Mouse (Mus musculus): ENCODE measurements around the gene Lsp1. TPM values are rescaled to one million over a fixed set of nuclear protein-coding genes. Genes with fewer than 3 reads are reported as not detected.

Gene Lsp1
- total and polyA plus RNA-seq, 2 experiments from 2014 or later, result 5.5 to 7.9 TPM

- ATAC-seq (no peak), DNase-seq (no peak)
- Histone ChIP-seq H3K9ac (no peak overlapping the region), H3K27ac (ENCODE audit: low read depth, low read length) (no peak overlapping the region), H3K27me3 (ENCODE audit: insufficient read depth, low read length) (no peaks in the 10 kb centered on the region), H3K36me3 (ENCODE audit: insufficient read depth) (no peaks in the 10 kb centered on the region), H3K4me3 (ENCODE audit: low read depth, low read length) (no peak overlapping the region), H3K4me2 (ENCODE audit: low read depth) (no peak overlapping the region), H3K4me1 (ENCODE audit: insufficient read depth) (no peaks in the 10 kb centered on the region), H3K9me3 (ENCODE audit: low read length) (no peaks in the 10 kb centered on the region)
- WGBS, result 58% methylated on average over 11 of the region's 11 CpGs
- peak; percentile 38 for TF ChIP-seq CTCF (IDR thresholded peaks at IDR 0.05; ENCODE audit: low read depth)
Measured at GRCm38 (mm10) chr7:142425641-142426213, 34.9 kb upstream of the Lsp1 start.

- no peaks in the 10 kb centered on the region for H3K27me3 ChIP-seq (ENCODE audit: insufficient read depth, low read length)
- H3K9ac ChIP-seq, result no peak overlapping the region
- H3K9me3 ChIP-seq (ENCODE audit: low read length), result no peaks in the 10 kb centered on the region
- H3K27ac ChIP-seq (ENCODE audit: low read depth, low read length), result no peak overlapping the region
- H3K4me3 ChIP-seq (ENCODE audit: low read depth, low read length), result no peak overlapping the region
- peak; percentile 58 for TF ChIP-seq CTCF (IDR thresholded peaks at IDR 0.05; ENCODE audit: low read depth)
- H3K4me1 ChIP-seq (ENCODE audit: insufficient read depth), result no peaks in the 10 kb centered on the region
- WGBS, result 9% methylated on average over 7 of the region's 7 CpGs
- H3K36me3 ChIP-seq (ENCODE audit: insufficient read depth), result no peaks in the 10 kb centered on the region
- DNase-seq (peak; percentile 27), ATAC-seq (peak; percentile 59; the same call in 1 of the 2 replicates)
- H3K4me2 ChIP-seq (ENCODE audit: low read depth), result no peak overlapping the region
Measured at GRCm38 (mm10) chr7:142428213-142428612, 32.4 kb upstream of the Lsp1 start.

GRCm38 (mm10) chr7:142430160-142430678, 30.4 kb upstream of the Lsp1 start:
- H3K27ac ChIP-seq (ENCODE audit: low read depth, low read length), result no peak overlapping the region

GRCm38 (mm10) chr7:142431106-142431505, 29.5 kb upstream of the Lsp1 start:
- Histone ChIP-seq H3K27ac (ENCODE audit: low read depth, low read length) (no peak overlapping the region), H3K4me1 (ENCODE audit: insufficient read depth) (no peaks in the 10 kb centered on the region), H3K4me3 (ENCODE audit: low read depth, low read length) (no peak overlapping the region), H3K4me2 (ENCODE audit: low read depth) (no peak overlapping the region), H3K36me3 (ENCODE audit: insufficient read depth) (no peaks in the 10 kb centered on the region), H3K9ac (no peak overlapping the region), H3K9me3 (ENCODE audit: low read length) (no peaks in the 10 kb centered on the region), H3K27me3 (ENCODE audit: insufficient read depth, low read length) (no peaks in the 10 kb centered on the region)
- 86% methylated on average over 14 of the region's 14 CpGs for WGBS
- no peak for TF ChIP-seq CTCF (IDR thresholded peaks at IDR 0.05; ENCODE audit: low read depth)
- ATAC-seq (no peak), DNase-seq (no peak)

More at GRCm38 (mm10) chr7:142430160-142430678, 30.4 kb upstream of the Lsp1 start:
- Histone ChIP-seq H3K36me3 (ENCODE audit: insufficient read depth) (no peaks in the 10 kb centered on the region), H3K9me3 (ENCODE audit: low read length) (no peaks in the 10 kb centered on the region), H3K4me2 (ENCODE audit: low read depth) (no peak overlapping the region), H3K27me3 (ENCODE audit: insufficient read depth, low read length) (no peaks in the 10 kb centered on the region), H3K9ac (no peak overlapping the region), H3K4me1 (ENCODE audit: insufficient read depth) (no peaks in the 10 kb centered on the region), H3K4me3 (ENCODE audit: low read depth, low read length) (no peak overlapping the region)
- WGBS, result 20% methylated on average over 12 of the region's 12 CpGs
- no peak for TF ChIP-seq CTCF (IDR thresholded peaks at IDR 0.05; ENCODE audit: low read depth)
- peak; percentile 85 for ATAC-seq
- peak; percentile 66 for DNase-seq

GRCm38 (mm10) chr7:142433623-142434022, 27.0 kb upstream of the Lsp1 start:
- no peaks in the 10 kb centered on the region for H3K9me3 ChIP-seq (ENCODE audit: low read length)
- H3K4me1 ChIP-seq (ENCODE audit: insufficient read depth), result no peaks in the 10 kb centered on the region
- 43% methylated on average over 19 of the region's 19 CpGs for WGBS
- DNase-seq (no peak), ATAC-seq (no peak)
- TF ChIP-seq CTCF (IDR thresholded peaks at IDR 0.05; ENCODE audit: low read depth), result no peak
- H3K27me3 ChIP-seq (ENCODE audit: insufficient read depth, low read length), result no peaks in the 10 kb centered on the region
- H3K36me3 ChIP-seq (ENCODE audit: insufficient read depth), result no peaks in the 10 kb centered on the region
- H3K4me3 ChIP-seq (ENCODE audit: low read depth, low read length), result no peak overlapping the region
- H3K9ac ChIP-seq, result no peak overlapping the region; the same call in 1 of the 2 replicates
- no peak overlapping the region for H3K4me2 ChIP-seq (ENCODE audit: low read depth)
- H3K27ac ChIP-seq (ENCODE audit: low read depth, low read length), result no peak overlapping the region

- Histone ChIP-seq H3K9ac (no peak within 1 kb of the TSS; the same call in 1 of the 2 replicates), H3K27me3 (ENCODE audit: insufficient read depth, low read length) (no peaks in the 10 kb centered on the region), H3K4me1 (ENCODE audit: insufficient read depth) (no peaks in the 10 kb centered on the region), H3K9me3 (ENCODE audit: low read length) (no peaks in the 10 kb centered on the region), H3K36me3 (ENCODE audit: insufficient read depth) (no peaks in the 10 kb centered on the region), H3K4me3 (ENCODE audit: low read depth, low read length) (no peak within 1 kb of the TSS), H3K4me2 (ENCODE audit: low read depth) (no peak within 1 kb of the TSS), H3K27ac (ENCODE audit: low read depth, low read length) (no peak within 1 kb of the TSS)
- 91% methylated on average over 10 of the region's 10 CpGs for WGBS
- ATAC-seq, result no peak
- DNase-seq, result no peak
- TF ChIP-seq CTCF (IDR thresholded peaks at IDR 0.05; ENCODE audit: low read depth), result no peak
Measured at GRCm38 (mm10) chr7:142434137-142434865, 26.3 kb upstream of the Lsp1 start, which contains the start of gene Syt8. TSS of gene Syt8 (plus strand) at chr7:142434850.

GRCm38 (mm10) chr7:142435524-142435923, 25.1 kb upstream of the Lsp1 start:
- no peak overlapping the region for H3K4me2 ChIP-seq (ENCODE audit: low read depth)
- H3K4me3 ChIP-seq (ENCODE audit: low read depth, low read length), result no peak overlapping the region
- ATAC-seq, result no peak; the same call in 1 of the 2 replicates
- no peaks in the 10 kb centered on the region for H3K36me3 ChIP-seq (ENCODE audit: insufficient read depth)
- H3K9ac ChIP-seq, result no peak overlapping the region
- TF ChIP-seq CTCF (IDR thresholded peaks at IDR 0.05; ENCODE audit: low read depth), result peak; percentile 76
- no peak overlapping the region for H3K27ac ChIP-seq (ENCODE audit: low read depth, low read length)
- H3K4me1 ChIP-seq (ENCODE audit: insufficient read depth), result no peaks in the 10 kb centered on the region
- no peaks in the 10 kb centered on the region for H3K27me3 ChIP-seq (ENCODE audit: insufficient read depth, low read length)
- no peaks in the 10 kb centered on the region for H3K9me3 ChIP-seq (ENCODE audit: low read length)
- DNase-seq, result peak; percentile 61
- WGBS, result 24% methylated on average over 4 of the region's 4 CpGs
